Mouse (Mus musculus) midbrain, embryonic 10.5 days (tissue): ENCODE measurements around the gene Ankdd1b. TPM values are rescaled to one million over a fixed set of nuclear protein-coding genes. Genes with fewer than 3 reads are reported as not detected.

Experiments
- DNase-seq: peaks from one replicate; pipeline ENCODE4 v3.0.0-alpha.2; 2017; ENCODE audit warnings: low spot score
- H3K27ac ChIP-seq: fragments of 300-500 bp; sonication (generic); replicated peaks from 2 replicates; pipeline ENCODE4 v1.5.1; 2016; ENCODE audit warnings: mild to moderate bottlenecking
- H3K27me3 ChIP-seq: fragments of 300-500 bp; sonication (generic); 2 replicates; pipeline ENCODE4 v1.6.1; 2016; ENCODE audit warnings: low read depth, mild to moderate bottlenecking; ENCODE audit not compliant: poor library complexity, severe bottlenecking
- H3K36me3 ChIP-seq: fragments of 300-500 bp; sonication (generic); 2 replicates; pipeline ENCODE4 v1.6.1; 2016; ENCODE audit warnings: mild to moderate bottlenecking, moderate library complexity
- H3K4me1 ChIP-seq: fragments of 300-500 bp; sonication (generic); 2 replicates; pipeline ENCODE4 v1.6.1; 2016
- H3K4me3 ChIP-seq: fragments of 300-500 bp; sonication (generic); 2 replicates; pipeline ENCODE4 v1.5.1; 2016; ENCODE audit warnings: mild to moderate bottlenecking, moderate library complexity
- H3K9me3 ChIP-seq: fragments of 300-500 bp; sonication (generic); replicated peaks from 2 replicates; pipeline ENCODE4 v1.6.1; 2016; ENCODE audit warnings: mild to moderate bottlenecking
- WGBS: fragments of 180-500 bp; shearing (Covaris S2); methylation state at CpG from one replicate; pipeline ENCODE4 v1.1.7; 2016; 5-methylcytosine and 5-hydroxymethylcytosine counted together
- polyA plus RNA-seq: library from polyadenylated mRNA; unstranded; fragments of >200 nt; fragmentation: Nextera tagmentation; extraction: Ambion mirVana; gene quantifications from 2 replicates; pipeline ENCODE4 v1.2.1, GENCODE M21; 2016

Gene Ankdd1b
- not detected in 2 replicates for polyA plus RNA-seq

- no peaks in the 10 kb centered on the region for H3K27me3 ChIP-seq
- no peak within 1 kb of the TSS for H3K27ac ChIP-seq
- DNase-seq, result no peak
- no peaks in the 10 kb centered on the region for H3K9me3 ChIP-seq
- H3K36me3 ChIP-seq, result no peaks in the 10 kb centered on the region
- H3K4me3 ChIP-seq, result no peak within 1 kb of the TSS
- 90% methylated on average over 14 of the region's 14 CpGs for WGBS
- H3K4me1 ChIP-seq, result no peaks in the 10 kb centered on the region
These were observed at the start of gene Ankdd1b for GRCm38 (mm10) chr13:96470957-96471356. TSS of gene Ankdd1b (minus strand) at chr13:96471198.

GRCm38 (mm10) chr13:96517335-96517734 lies 46.3 kb upstream of the Ankdd1b start:
- DNase-seq, result no peak
- WGBS, result 98% methylated on average over 2 of the region's 2 CpGs
- H3K27me3 ChIP-seq, result no peaks in the 10 kb centered on the region
- H3K4me3 ChIP-seq, result no peak overlapping the region
- H3K36me3 ChIP-seq, result 0 out of 2 replicates have a peak, but pooled peaks cover 9% of the 10 kb centered on the region
- H3K4me1 ChIP-seq, result no peaks in the 10 kb centered on the region
- no peak overlapping the region for H3K27ac ChIP-seq
- H3K9me3 ChIP-seq, result no peaks in the 10 kb centered on the region

- Histone ChIP-seq H3K36me3 (0 out of 2 replicates have a peak, but pooled peaks cover 9% of the 10 kb centered on the region), H3K4me1 (no peaks in the 10 kb centered on the region), H3K4me3 (no peak overlapping the region), H3K27me3 (no peaks in the 10 kb centered on the region), H3K9me3 (no peaks in the 10 kb centered on the region), H3K27ac (no peak overlapping the region)
- DNase-seq, result no peak
- WGBS, result 97% methylated on average over 9 of the region's 9 CpGs
These were observed 45.3 kb upstream of the Ankdd1b start for GRCm38 (mm10) chr13:96516249-96516648.

- 85% methylated on average over 5 of the region's 5 CpGs for WGBS
- Histone ChIP-seq H3K36me3 (0 out of 2 replicates have a peak, but pooled peaks cover 9% of the 10 kb centered on the region), H3K9me3 (no peaks in the 10 kb centered on the region), H3K27me3 (no peaks in the 10 kb centered on the region), H3K4me3 (no peak overlapping the region), H3K4me1 (no peaks in the 10 kb centered on the region), H3K27ac (no peak overlapping the region)
- no peak for DNase-seq
These were observed 43.4 kb upstream of the Ankdd1b start for GRCm38 (mm10) chr13:96514154-96514942.

GRCm38 (mm10) chr13:96511893-96512292 lies 40.9 kb upstream of the Ankdd1b start:
- Histone ChIP-seq H3K4me1 (no peaks in the 10 kb centered on the region), H3K9me3 (no peaks in the 10 kb centered on the region), H3K27me3 (no peaks in the 10 kb centered on the region), H3K36me3 (0 out of 2 replicates have a peak, but pooled peaks cover 9% of the 10 kb centered on the region), H3K4me3 (no peak overlapping the region), H3K27ac (no peak overlapping the region)
- 85% methylated on average over 5 of the region's 5 CpGs for WGBS
- DNase-seq, result no peak

GRCm38 (mm10) chr13:96511262-96511661 lies 40.3 kb upstream of the Ankdd1b start:
- DNase-seq, result no peak
- 82% methylated on average over 1 of the region's 1 CpGs for WGBS
- H3K36me3 ChIP-seq, result 0 out of 2 replicates have a peak, but pooled peaks cover 7% of the 10 kb centered on the region
- H3K9me3 ChIP-seq, result no peaks in the 10 kb centered on the region
- no peak overlapping the region for H3K27ac ChIP-seq
- no peaks in the 10 kb centered on the region for H3K4me1 ChIP-seq
- no peaks in the 10 kb centered on the region for H3K27me3 ChIP-seq
- H3K4me3 ChIP-seq, result no peak overlapping the region

- DNase-seq, result no peak
- Histone ChIP-seq H3K4me3 (no peak overlapping the region), H3K27me3 (no peaks in the 10 kb centered on the region), H3K9me3 (no peaks in the 10 kb centered on the region), H3K36me3 (0 out of 2 replicates have a peak, but pooled peaks cover 5% of the 10 kb centered on the region), H3K4me1 (no peaks in the 10 kb centered on the region), H3K27ac (no peak overlapping the region)
- 92% methylated on average over 13 of the region's 13 CpGs for WGBS
These were observed 39.6 kb upstream of the Ankdd1b start for GRCm38 (mm10) chr13:96510635-96511034.

- DNase-seq, result no peak
- Histone ChIP-seq H3K9me3 (no peaks in the 10 kb centered on the region), H3K27me3 (no peaks in the 10 kb centered on the region), H3K27ac (no peak overlapping the region), H3K4me1 (no peaks in the 10 kb centered on the region), H3K36me3 (no peaks in the 10 kb centered on the region), H3K4me3 (no peak overlapping the region)
- WGBS, result 94% methylated on average over 4 of the region's 4 CpGs
These were observed 36.5 kb upstream of the Ankdd1b start for GRCm38 (mm10) chr13:96507541-96507940.

GRCm38 (mm10) chr13:96506313-96506712 lies 35.3 kb upstream of the Ankdd1b start:
- no peaks in the 10 kb centered on the region for H3K27me3 ChIP-seq
- no peak overlapping the region for H3K4me3 ChIP-seq
- H3K27ac ChIP-seq, result no peak overlapping the region
- DNase-seq, result no peak
- H3K36me3 ChIP-seq, result no peaks in the 10 kb centered on the region
- H3K9me3 ChIP-seq, result no peaks in the 10 kb centered on the region
- WGBS, result 86% methylated on average over 6 of the region's 6 CpGs
- no peaks in the 10 kb centered on the region for H3K4me1 ChIP-seq

GRCm38 (mm10) chr13:96505661-96506060 lies 34.7 kb upstream of the Ankdd1b start:
- DNase-seq, result no peak
- no peaks in the 10 kb centered on the region for H3K4me1 ChIP-seq
- peaks cover 2% of the 10 kb centered on the region; the same call in 1 of the 2 replicates for H3K36me3 ChIP-seq
- H3K4me3 ChIP-seq, result no peak overlapping the region
- WGBS, result 94% methylated on average over 4 of the region's 4 CpGs
- H3K9me3 ChIP-seq, result no peaks in the 10 kb centered on the region
- no peaks in the 10 kb centered on the region for H3K27me3 ChIP-seq
- H3K27ac ChIP-seq, result no peak overlapping the region

GRCm38 (mm10) chr13:96499891-96500290 lies 28.9 kb upstream of the Ankdd1b start:
- Histone ChIP-seq H3K9me3 (no peaks in the 10 kb centered on the region), H3K36me3 (peaks cover 3% of the 10 kb centered on the region; the same call in 1 of the 2 replicates), H3K27me3 (no peaks in the 10 kb centered on the region), H3K4me3 (no peak overlapping the region), H3K27ac (no peak overlapping the region), H3K4me1 (no peaks in the 10 kb centered on the region)
- 87% methylated on average over 2 of the region's 2 CpGs for WGBS
- DNase-seq, result no peak

GRCm38 (mm10) chr13:96496630-96497029 lies 25.6 kb upstream of the Ankdd1b start:
- Histone ChIP-seq H3K4me1 (no peaks in the 10 kb centered on the region), H3K4me3 (no peak overlapping the region), H3K27ac (no peak overlapping the region), H3K36me3 (peaks cover 3% of the 10 kb centered on the region; the same call in 1 of the 2 replicates), H3K27me3 (no peaks in the 10 kb centered on the region), H3K9me3 (no peaks in the 10 kb centered on the region)
- 89% methylated on average over 8 of the region's 8 CpGs for WGBS
- no peak for DNase-seq

GRCm38 (mm10) chr13:96490433-96490832 lies 19.4 kb upstream of the Ankdd1b start, which contains the start of gene Gm17622:
TSS of gene Gm17622 (plus strand) at chr13:96490733.
- H3K36me3 ChIP-seq, result peaks cover 26% of the 10 kb centered on the region
- no peaks in the 10 kb centered on the region for H3K27me3 ChIP-seq
- no peaks in the 10 kb centered on the region; the same call in 1 of the 2 replicates for H3K9me3 ChIP-seq
- no peak for DNase-seq
- WGBS, result 93% methylated on average over 3 of the region's 3 CpGs
- H3K27ac ChIP-seq, result no peak within 1 kb of the TSS
- H3K4me1 ChIP-seq, result no peaks in the 10 kb centered on the region
- H3K4me3 ChIP-seq, result no peak within 1 kb of the TSS
